Mouse (Mus musculus) E14TG2a.4 (cell line): ENCODE measurements around the gene Zfp524.

ENCODE experiments used
- CTCF ChIP-seq: conservative IDR thresholded peaks from 2 replicates; pipeline ENCODE4 v1.5.1; 2014; ENCODE audit warnings: low read length
- POU5F1 ChIP-seq: IDR thresholded peaks from 2 replicates; pipeline ENCODE4 v1.6.1; 2014; ENCODE audit warnings: low read length, borderline replicate concordance

DNA sequence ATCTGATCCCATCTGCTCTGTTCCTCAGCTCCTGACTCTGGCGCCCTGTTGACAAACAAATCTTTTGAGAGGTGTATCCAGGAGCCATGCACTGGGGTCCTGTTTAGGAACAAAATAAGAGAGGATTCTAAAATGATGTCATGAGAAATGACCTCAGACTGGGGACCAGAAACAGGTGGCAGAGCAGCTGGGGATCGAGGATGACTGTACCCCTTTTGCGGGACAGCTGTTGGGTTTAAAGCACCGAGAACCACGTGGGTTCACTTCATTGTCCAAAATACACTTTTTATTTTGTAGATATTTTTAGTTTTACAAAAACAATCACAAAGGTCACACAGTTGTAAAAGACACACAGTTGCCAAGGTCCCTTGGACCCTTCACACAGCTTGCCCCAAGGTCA, 49.2 kb upstream of the Zfp524 start:
- TF ChIP-seq CTCF (no peak), POU5F1 (no peak)
